In genomic region chr6:104783891-104784290, GRCm38 (mm10) we compare ENCODE assay signal across 15 mouse cellular contexts.
"Had no signal": no experiment of that assay in that cellular context is flagged by ENCODE, and none has a peak within 500 bp of the region (broad histone marks: within the 10 kb centered on the region; RNA-seq: fewer than 3 reads in every experiment).

No protein-coding gene starts in this region.

- H3K27ac ChIP-seq: intestine, embryonic 15.5 days; kidney, embryonic 15.5 days; layer of hippocampus, adult 2 months; liver, embryonic 15.5 days; stomach, embryonic 15.5 days had no signal

- H3K36me3 ChIP-seq: intestine, embryonic 15.5 days; kidney, embryonic 15.5 days; liver, embryonic 15.5 days; stomach, embryonic 15.5 days had no signal

- H3K9me3 ChIP-seq: intestine, embryonic 15.5 days; kidney, embryonic 15.5 days; liver, embryonic 15.5 days; stomach, embryonic 15.5 days had no signal

- H3K4me3 ChIP-seq: intestine, embryonic 15.5 days; kidney, embryonic 15.5 days; layer of hippocampus, adult 2 months; liver, embryonic 15.5 days; stomach, embryonic 15.5 days had no signal

- H3K4me2 ChIP-seq: intestine, embryonic 15.5 days; kidney, embryonic 15.5 days; liver, embryonic 15.5 days; midbrain, embryonic 11.5 days; stomach, embryonic 15.5 days had no signal

- H3K4me1 ChIP-seq: intestine, embryonic 15.5 days; kidney, embryonic 15.5 days; liver, embryonic 15.5 days; stomach, embryonic 15.5 days had no signal

- ATAC-seq: intestine, embryonic 15.5 days; lung, postnatal 0 days had no signal

- H3K27me3 ChIP-seq: intestine, embryonic 15.5 days; kidney, embryonic 15.5 days; liver, embryonic 15.5 days; stomach, embryonic 15.5 days had no signal

- DNase-seq: kidney, adult 18-20 months; kidney, postnatal 4 days; liver; lung, adult 2 months; lung, postnatal 36 days; right cerebral cortex, postnatal 14 days; thymus, adult 2 months; thymus, postnatal 25 days had no signal

- H3K9ac ChIP-seq: intestine, embryonic 15.5 days; kidney, embryonic 15.5 days; liver, embryonic 15.5 days; stomach, embryonic 15.5 days had no signal
